Mouse (Mus musculus): ENCODE measurements around the gene Endov. TPM values are rescaled to one million over a fixed set of nuclear protein-coding genes. Genes with fewer than 3 reads are reported as not detected.

Endov gene
- polyA plus RNA-seq, 1 experiment, result 18.1 TPM

- 71% methylated on average over 3 of the region's 3 CpGs for WGBS
- TF ChIP-seq CTCF (IDR thresholded peaks at IDR 0.05; ENCODE audit: extremely low read depth, insufficient read length, insufficient replicate concordance, low read depth, low read length), result no peak
- no peak for TF ChIP-seq POLR2A (IDR thresholded peaks at IDR 0.05; ENCODE audit: low read depth, low read length)
- Histone ChIP-seq H3K4me3 (ENCODE audit: low read depth, low read length) (no peak overlapping the region), H3K36me3 (ENCODE audit: control insufficient read depth, insufficient read depth, low read length) (no peaks in the 10 kb centered on the region), H3K4me1 (ENCODE audit: control insufficient read depth, insufficient read depth, insufficient read length, low read length) (peaks cover 19% of the 10 kb centered on the region), H3K27ac (ENCODE audit: insufficient read depth, low read depth, low read length) (no peak overlapping the region), H3K27me3 (ENCODE audit: control insufficient read depth, insufficient read depth, low read length) (peaks cover 37% of the 10 kb centered on the region)
Measured at GRCm38 (mm10) chr11:119551468-119551867, 60.3 kb downstream of the Endov start.

DNA sequence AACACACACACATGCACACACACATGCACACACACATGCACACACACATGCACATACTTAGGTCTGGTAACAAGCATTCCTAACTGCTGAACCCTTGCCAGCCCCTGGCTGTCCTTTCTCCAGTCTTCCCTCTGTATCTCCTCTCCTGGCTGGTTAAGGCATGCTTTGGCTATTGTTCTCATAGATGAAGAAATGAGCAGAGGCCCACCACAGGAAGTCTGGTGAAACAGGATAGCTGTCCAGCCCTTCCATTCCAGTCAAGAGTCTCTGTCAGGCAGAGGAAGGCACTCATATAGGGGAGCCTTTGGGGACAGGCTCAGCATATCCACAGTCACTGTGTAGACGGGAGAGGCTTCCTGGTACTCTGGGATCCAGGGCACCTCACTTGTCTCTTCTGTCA lies 61.2 kb downstream of the Endov start:
- H3K27me3 ChIP-seq (ENCODE audit: control insufficient read depth, insufficient read depth, low read length), result peaks cover 28% of the 10 kb centered on the region
- no peak overlapping the region for H3K4me3 ChIP-seq (ENCODE audit: low read depth, low read length)
- TF ChIP-seq POLR2A (IDR thresholded peaks at IDR 0.05; ENCODE audit: low read depth, low read length) (no peak), CTCF (IDR thresholded peaks at IDR 0.05; ENCODE audit: extremely low read depth, insufficient read length, insufficient replicate concordance, low read depth, low read length) (no peak)
- no peaks in the 10 kb centered on the region for H3K36me3 ChIP-seq (ENCODE audit: control insufficient read depth, insufficient read depth, low read length)
- 58% methylated on average over 1 of the region's 1 CpGs for WGBS
- H3K4me1 ChIP-seq (ENCODE audit: control insufficient read depth, insufficient read depth, insufficient read length, low read length), result peaks cover 17% of the 10 kb centered on the region
- H3K27ac ChIP-seq (ENCODE audit: insufficient read depth, low read depth, low read length), result no peak overlapping the region

- H3K27me3 ChIP-seq (ENCODE audit: control insufficient read depth, insufficient read depth, low read length), result peaks cover 20% of the 10 kb centered on the region
- no peak overlapping the region for H3K27ac ChIP-seq (ENCODE audit: insufficient read depth, low read depth, low read length)
- no peak for TF ChIP-seq CTCF (IDR thresholded peaks at IDR 0.05; ENCODE audit: extremely low read depth, insufficient read length, insufficient replicate concordance, low read depth, low read length)
- TF ChIP-seq POLR2A (IDR thresholded peaks at IDR 0.05; ENCODE audit: low read depth, low read length), result no peak
- H3K4me3 ChIP-seq (ENCODE audit: low read depth, low read length), result no peak overlapping the region
- H3K4me1 ChIP-seq (ENCODE audit: control insufficient read depth, insufficient read depth, insufficient read length, low read length), result peaks cover 9% of the 10 kb centered on the region; the same call in 1 of the 2 replicates
- no peaks in the 10 kb centered on the region for H3K36me3 ChIP-seq (ENCODE audit: control insufficient read depth, insufficient read depth, low read length)
- WGBS, result 47% methylated on average over 9 of the region's 9 CpGs
Measured at GRCm38 (mm10) chr11:119552902-119553802, 62.0 kb downstream of the Endov start.

DNA sequence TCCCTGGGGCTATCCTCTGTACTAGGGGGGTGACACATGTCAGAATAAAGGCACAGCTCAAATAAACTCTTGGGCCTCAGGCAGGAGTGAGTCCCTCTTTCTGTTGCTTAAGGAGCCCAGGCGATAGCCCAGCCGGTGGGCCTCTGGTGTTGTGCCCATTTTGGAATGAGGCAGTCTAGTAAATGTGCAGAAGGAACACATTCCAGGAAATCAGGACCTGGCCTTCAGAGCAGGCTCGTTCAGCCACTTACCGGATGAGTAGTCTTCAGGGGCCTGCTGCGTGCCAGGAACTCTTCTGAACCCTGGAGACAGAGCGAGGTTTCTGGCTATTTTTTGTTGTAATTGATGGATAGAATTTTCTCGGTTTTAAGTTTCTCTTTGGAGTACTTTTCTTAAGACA lies 63.6 kb downstream of the Endov start:
- H3K27me3 ChIP-seq (ENCODE audit: control insufficient read depth, insufficient read depth, low read length), result peaks cover 13% of the 10 kb centered on the region
- 79% methylated on average over 7 of the region's 7 CpGs for WGBS
- H3K27ac ChIP-seq (ENCODE audit: insufficient read depth, low read depth, low read length), result no peak overlapping the region
- H3K36me3 ChIP-seq (ENCODE audit: control insufficient read depth, insufficient read depth, low read length), result no peaks in the 10 kb centered on the region
- H3K4me3 ChIP-seq (ENCODE audit: low read depth, low read length), result no peak overlapping the region
- peaks cover 1% of the 10 kb centered on the region; the same call in 1 of the 2 replicates for H3K4me1 ChIP-seq (ENCODE audit: control insufficient read depth, insufficient read depth, insufficient read length, low read length)
- TF ChIP-seq POLR2A (IDR thresholded peaks at IDR 0.05; ENCODE audit: low read depth, low read length) (no peak), CTCF (IDR thresholded peaks at IDR 0.05; ENCODE audit: extremely low read depth, insufficient read length, insufficient replicate concordance, low read depth, low read length) (no peak)

DNA sequence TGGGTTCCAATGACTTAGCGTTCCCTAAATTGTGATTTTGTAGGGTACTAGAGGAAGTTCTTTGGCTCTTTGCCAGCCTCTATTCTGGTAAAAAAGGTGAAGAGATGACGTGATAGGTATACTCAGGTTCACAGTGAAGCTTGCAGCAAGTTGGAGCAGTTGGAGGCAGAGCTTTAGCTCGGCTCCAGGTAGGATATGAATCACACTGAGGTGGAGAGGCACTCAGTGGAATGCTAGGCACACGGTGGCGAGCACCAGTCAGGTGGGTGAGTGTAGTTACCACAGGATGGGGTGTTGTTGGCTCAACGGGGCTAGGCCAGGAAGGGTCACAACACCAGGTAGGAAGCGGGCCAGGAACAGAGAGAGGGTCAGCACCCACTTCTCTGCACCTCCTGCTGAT lies 64.0 kb downstream of the Endov start:
- no peaks in the 10 kb centered on the region for H3K4me1 ChIP-seq (ENCODE audit: control insufficient read depth, insufficient read depth, insufficient read length, low read length)
- H3K36me3 ChIP-seq (ENCODE audit: control insufficient read depth, insufficient read depth, low read length), result no peaks in the 10 kb centered on the region
- TF ChIP-seq CTCF (IDR thresholded peaks at IDR 0.05; ENCODE audit: extremely low read depth, insufficient read length, insufficient replicate concordance, low read depth, low read length) (no peak), POLR2A (IDR thresholded peaks at IDR 0.05; ENCODE audit: low read depth, low read length) (no peak)
- no peak overlapping the region for H3K27ac ChIP-seq (ENCODE audit: insufficient read depth, low read depth, low read length)
- H3K27me3 ChIP-seq (ENCODE audit: control insufficient read depth, insufficient read depth, low read length), result peaks cover 15% of the 10 kb centered on the region; the same call in 1 of the 2 replicates
- 73% methylated on average over 7 of the region's 7 CpGs for WGBS
- no peak overlapping the region for H3K4me3 ChIP-seq (ENCODE audit: low read depth, low read length)

DNA sequence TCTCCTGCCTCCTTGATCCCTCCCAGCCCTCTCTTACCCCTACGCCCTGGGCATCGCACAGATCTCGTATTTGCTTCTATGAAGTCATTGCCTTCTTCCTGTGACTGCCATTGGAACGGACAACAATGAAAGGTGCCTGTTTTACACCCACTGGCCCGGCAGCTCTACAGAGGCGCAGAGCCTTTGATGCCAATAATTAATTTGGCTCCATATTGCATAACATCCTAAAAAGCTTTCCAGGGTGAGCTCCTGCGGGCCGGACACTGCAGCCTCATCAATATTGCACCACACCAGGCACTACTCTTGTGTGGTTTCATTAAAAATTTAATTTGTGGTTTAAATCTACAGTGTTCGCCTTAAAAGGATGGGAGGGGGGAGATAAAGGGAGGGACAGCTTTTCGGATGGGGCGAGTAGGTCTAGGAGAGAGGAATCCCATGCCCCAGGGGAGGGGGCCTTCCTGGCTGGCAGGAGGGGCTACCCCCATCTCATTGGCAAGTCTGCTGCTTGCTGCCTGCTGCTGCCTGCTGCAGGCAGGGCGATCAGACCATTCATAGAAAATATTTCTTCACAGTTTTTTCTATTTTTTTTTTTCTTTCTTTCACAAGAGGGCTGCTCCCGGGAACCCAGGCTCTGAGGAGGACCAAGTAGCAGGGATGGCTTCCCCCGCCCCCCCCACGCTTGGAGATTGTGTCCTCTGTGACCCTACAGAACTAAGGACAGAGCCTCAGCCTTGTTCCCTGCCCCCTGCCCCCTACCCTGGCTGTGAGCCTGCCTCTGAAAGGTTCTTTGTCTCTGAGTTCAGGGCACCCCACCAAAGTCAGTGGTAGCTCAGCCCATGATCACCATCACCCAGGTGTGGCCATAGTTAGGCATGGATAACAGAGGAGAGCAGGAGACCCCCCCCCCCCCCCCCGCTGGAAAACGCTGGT lies 67.1 kb downstream of the Endov start:
- TF ChIP-seq CTCF (IDR thresholded peaks at IDR 0.05; ENCODE audit: extremely low read depth, insufficient read length, insufficient replicate concordance, low read depth, low read length), result no peak
- TF ChIP-seq POLR2A (IDR thresholded peaks at IDR 0.05; ENCODE audit: low read depth, low read length), result no peak
- Histone ChIP-seq H3K4me1 (ENCODE audit: control insufficient read depth, insufficient read depth, insufficient read length, low read length) (no peaks in the 10 kb centered on the region), H3K27me3 (ENCODE audit: control insufficient read depth, insufficient read depth, low read length) (peaks cover 15% of the 10 kb centered on the region; the same call in 1 of the 2 replicates), H3K4me3 (ENCODE audit: low read depth, low read length) (no peak overlapping the region), H3K27ac (ENCODE audit: insufficient read depth, low read depth, low read length) (no peak overlapping the region), H3K36me3 (ENCODE audit: control insufficient read depth, insufficient read depth, low read length) (no peaks in the 10 kb centered on the region)
- 40% methylated on average over 17 of the region's 17 CpGs for WGBS
